Mouse (Mus musculus) inflammation-experienced regulatory T-cells, adult 6 months (primary cell): ENCODE data around the gene Dpp4. TPM values are rescaled to one million over a fixed set of nuclear protein-coding genes. Genes with fewer than 3 reads are reported as not detected.

ENCODE experiments used
- ATAC-seq: one replicate; pipeline ENCODE4 v1.8.0; 2017
- polyA plus RNA-seq, 3 experiments: library from polyadenylated mRNA; unstranded; fragments of 100-300 nt; shearing (Covaris generic); gene quantifications; one replicate each; pipeline ENCODE4 v1.2.1; 2017

Gene Dpp4
- polyA plus RNA-seq, 3 experiments from 2014 or later, result 56.6 to 101 (median 101) TPM

GRCm38 (mm10) chr2:62360872-62361271, 51.2 kb downstream of the Dpp4 start:
- ATAC-seq, result no peak

GRCm38 (mm10) chr2:62357259-62357658, 54.8 kb downstream of the Dpp4 start:
- ATAC-seq, result no peak

GRCm38 (mm10) chr2:62356606-62357005, 55.4 kb downstream of the Dpp4 start:
- no peak for ATAC-seq

GRCm38 (mm10) chr2:62355766-62356165, 56.3 kb downstream of the Dpp4 start:
- no peak for ATAC-seq

- peak; percentile 100 for ATAC-seq
These were observed 60.0 kb downstream of the Dpp4 start for GRCm38 (mm10) chr2:62352035-62352434.

GRCm38 (mm10) chr2:62347762-62348161, 64.3 kb downstream of the Dpp4 start:
- ATAC-seq, result no peak

GRCm38 (mm10) chr2:62346771-62347170, 65.3 kb downstream of the Dpp4 start:
- ATAC-seq, result no peak

- no peak for ATAC-seq
These were observed 67.7 kb downstream of the Dpp4 start for GRCm38 (mm10) chr2:62344367-62344766.

GRCm38 (mm10) chr2:62341734-62342128, 70.3 kb downstream of the Dpp4 start:
- ATAC-seq, result no peak

GRCm38 (mm10) chr2:62341061-62341733, 70.8 kb downstream of the Dpp4 start:
- no peak for ATAC-seq

- ATAC-seq, result no peak
These were observed 72.6 kb downstream of the Dpp4 start for GRCm38 (mm10) chr2:62339222-62339944.

- ATAC-seq, result no peak
These were observed 74.9 kb downstream of the Dpp4 start for GRCm38 (mm10) chr2:62337086-62337485.

GRCm38 (mm10) chr2:62334397-62335243, 77.4 kb downstream of the Dpp4 start:
- peak; percentile 41 for ATAC-seq

- no peak for ATAC-seq
These were observed 79.6 kb downstream of the Dpp4 start for GRCm38 (mm10) chr2:62332465-62332864.

GRCm38 (mm10) chr2:62331913-62332312, 80.1 kb downstream of the Dpp4 start:
- ATAC-seq, result peak; percentile 52

- ATAC-seq, result no peak
These were observed 86.6 kb downstream of the Dpp4 start for GRCm38 (mm10) chr2:62325388-62325787.

GRCm38 (mm10) chr2:62323078-62323637, 88.9 kb downstream of the Dpp4 start:
- ATAC-seq, result no peak

GRCm38 (mm10) chr2:62319489-62319888, 92.5 kb downstream of the Dpp4 start:
- no peak for ATAC-seq

GRCm38 (mm10) chr2:62316930-62317329, 95.1 kb downstream of the Dpp4 start:
- ATAC-seq, result no peak

- ATAC-seq, result no peak
These were observed 104.6 kb downstream of the Dpp4 start for GRCm38 (mm10) chr2:62307477-62307876.

- no peak for ATAC-seq
These were observed 105.1 kb downstream of the Dpp4 start for GRCm38 (mm10) chr2:62306978-62307377.

- no peak for ATAC-seq
These were observed 110.3 kb downstream of the Dpp4 start for GRCm38 (mm10) chr2:62301716-62302115.

GRCm38 (mm10) chr2:62293846-62294245, 118.2 kb downstream of the Dpp4 start:
- peak; percentile 71 for ATAC-seq
